Mouse (Mus musculus): ENCODE results near the gene Grrp1. TPM values are rescaled to one million over a fixed set of nuclear protein-coding genes. Genes with fewer than 3 reads are reported as not detected.
A peak's percentile ranks its signal among the peaks of the same experiment; 100 is the strongest.
"Not testable (repeated sequence)": the region's sequence is repeated elsewhere in the genome, so short reads cannot be mapped to it uniquely, and the experiment has no call there.

Gene Grrp1
- total RNA-seq, 2 experiments from 2014 or later: 2.4 to 3.6 TPM

DNA sequence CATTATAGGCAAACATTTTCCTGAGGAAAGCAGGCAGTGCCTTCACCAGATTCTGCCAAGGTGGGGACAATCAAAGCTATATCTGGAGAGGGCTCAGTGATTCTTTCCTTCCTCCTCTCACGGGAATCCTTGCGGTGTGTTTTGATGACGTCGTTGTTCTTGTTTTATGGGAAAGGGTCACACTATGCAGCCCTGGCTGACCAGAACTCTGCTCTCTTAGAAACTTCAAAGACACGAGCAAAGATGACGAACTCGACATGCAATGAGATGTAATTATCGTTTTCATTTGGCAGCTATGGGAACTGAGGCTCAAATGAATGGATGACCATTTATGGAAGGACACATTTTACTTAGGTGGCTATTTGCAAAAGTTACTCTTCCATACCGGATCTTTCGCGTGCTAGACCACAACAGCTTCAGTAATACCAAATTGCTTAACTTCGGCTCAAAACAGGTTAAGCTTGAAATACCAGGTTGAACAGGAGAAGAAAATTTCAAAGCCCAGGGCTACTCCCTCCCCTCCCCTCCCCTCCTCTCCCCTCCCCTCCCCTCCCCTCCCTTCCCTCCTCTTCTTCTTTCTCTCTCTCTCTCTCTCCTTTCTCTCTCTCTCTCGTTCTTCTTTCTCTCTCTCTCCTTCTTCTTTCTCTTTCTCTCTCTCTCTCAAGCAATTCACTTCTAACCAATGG, 19.0 kb upstream of the Grrp1 start:
- intact Hi-C loops (cut with DNase I): no loop called here
- no peak for DNase-seq

DNA sequence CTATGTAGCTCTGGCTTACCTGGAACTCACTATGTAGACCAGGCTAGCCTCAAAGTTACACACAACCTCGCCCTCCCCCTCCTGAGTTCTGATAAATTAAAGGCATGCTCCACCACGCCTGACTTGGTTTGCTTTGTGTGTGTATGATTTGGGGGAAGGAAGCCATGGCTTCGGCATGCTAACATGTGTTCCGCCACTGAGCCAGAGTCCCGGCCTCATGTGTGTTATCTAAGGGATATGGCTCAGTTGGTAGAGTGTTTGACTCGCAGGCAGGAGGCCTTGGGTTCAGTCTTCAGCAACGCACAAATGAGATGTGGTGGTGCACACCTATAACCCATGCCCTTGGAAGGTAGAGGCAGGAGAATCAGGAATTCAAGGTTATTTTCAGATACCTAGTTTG, 18.1 kb upstream of the Grrp1 start:
- DNase-seq: no peak
- intact Hi-C loops (cut with DNase I): no loop called here

DNA sequence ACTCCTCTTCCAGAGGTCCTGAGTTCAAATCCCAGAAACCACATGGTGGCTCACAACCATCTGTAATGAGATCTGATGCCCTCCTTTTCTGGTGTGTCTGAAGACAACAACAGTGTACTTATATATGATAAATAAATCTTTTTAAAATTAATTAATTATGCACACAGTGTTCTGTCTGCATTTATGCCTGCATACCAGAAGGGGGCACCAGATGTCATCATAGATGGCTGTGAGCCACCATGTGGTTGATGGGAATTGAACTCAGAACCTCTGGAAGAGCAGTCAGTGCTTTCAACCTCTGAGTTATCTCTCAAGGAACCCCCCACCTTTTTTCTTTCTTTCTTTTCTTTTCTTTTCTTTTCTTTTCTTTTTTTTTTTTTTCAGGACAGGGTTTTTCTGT, 15.7 kb upstream of the Grrp1 start:
- intact Hi-C loops (cut with DNase I): loop anchor here (5.0 kb wide), 1 partner anchor 108 kb away; no protein-coding TSS in a partner anchor
- not testable (repeated sequence) for DNase-seq

DNA sequence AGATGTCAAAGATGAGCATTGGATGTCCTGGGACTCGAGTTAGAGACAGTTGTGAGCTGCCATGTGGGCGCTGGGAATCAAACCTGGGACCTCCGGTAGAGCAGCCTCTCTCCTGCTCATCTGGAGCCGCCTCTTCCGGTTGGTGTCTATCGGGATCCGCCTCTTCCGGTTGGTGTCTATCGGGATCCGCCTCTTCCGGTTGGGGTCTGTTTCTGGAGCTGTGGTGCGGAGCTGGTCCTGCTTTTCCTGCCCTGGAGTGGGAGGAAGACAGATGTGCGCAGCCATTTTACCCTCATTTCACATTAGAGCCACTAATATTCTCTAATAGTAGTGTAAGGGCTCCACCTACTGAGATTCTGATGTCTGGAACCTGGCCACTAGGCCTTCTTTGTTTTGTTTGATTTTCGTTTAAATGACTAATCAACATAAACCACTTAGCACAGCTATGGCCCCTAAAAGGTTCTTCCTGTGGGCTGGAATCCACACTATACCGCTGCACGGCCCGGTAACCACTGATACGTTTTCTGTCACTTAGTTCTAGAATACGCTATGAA, 14.3 kb upstream of the Grrp1 start:
- DNase-seq: no peak
- intact Hi-C loops (cut with DNase I): loop anchor here (5.0 kb wide), 1 partner anchor 109 kb away; no protein-coding TSS in a partner anchor

DNA sequence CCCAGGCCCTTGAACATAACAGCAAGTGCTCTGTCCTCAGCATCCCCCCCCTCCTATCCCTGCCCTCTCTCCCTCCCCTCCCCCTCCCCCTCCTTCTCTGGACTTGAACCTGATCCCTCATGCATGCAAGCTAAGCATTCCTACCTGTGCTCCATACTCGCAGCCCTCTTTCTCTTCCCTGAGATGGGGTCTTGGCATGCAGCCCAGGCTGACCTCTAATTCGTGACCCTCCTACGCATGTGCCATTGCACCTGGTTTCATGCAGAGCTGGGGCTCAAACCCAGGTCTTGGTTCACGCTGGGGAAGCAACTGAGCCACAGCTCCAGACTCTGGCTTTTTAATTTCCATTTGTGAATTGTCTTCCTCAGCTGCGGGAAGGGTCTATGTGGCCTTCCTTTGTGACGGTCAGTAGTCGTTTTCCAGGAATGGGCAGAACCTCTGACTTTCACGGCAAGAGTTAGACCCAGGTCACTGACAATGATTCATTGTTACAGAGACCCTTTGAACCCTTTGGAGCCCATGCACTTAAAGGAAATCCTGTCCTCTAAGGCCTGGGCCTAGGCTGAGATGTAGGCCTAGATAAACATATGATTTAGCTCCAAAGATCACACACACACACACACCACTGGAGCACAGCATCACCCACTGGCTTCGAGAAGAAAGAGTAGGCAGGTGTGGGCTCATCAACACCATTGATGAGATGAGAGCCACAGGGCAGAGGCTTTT, 12.1 kb upstream of the Grrp1 start:
- intact Hi-C loops (cut with DNase I): loop anchor here (5.0 kb wide), 1 partner anchor 111 kb away; no protein-coding TSS in a partner anchor
- no peak for DNase-seq

DNA sequence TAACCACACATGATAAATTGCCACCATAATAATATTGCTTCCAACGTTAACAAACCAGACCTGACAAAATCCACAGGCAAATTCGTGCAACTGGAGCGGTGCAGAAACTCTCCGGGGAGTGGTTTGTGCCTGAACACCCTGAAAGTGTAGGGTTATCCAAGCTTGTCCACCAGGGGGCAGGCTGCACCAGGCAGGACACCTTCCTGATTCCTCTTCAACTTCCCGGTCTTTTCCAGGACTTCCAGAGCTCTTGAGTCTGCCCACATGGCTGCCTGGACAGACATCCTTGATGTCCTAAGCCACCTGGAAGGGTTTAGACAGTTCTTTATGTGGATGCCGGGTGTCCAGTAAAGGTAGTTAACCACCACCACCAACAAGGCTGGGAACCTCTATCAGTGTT, 9.3 kb upstream of the Grrp1 start:
- intact Hi-C loops (cut with DNase I): loop anchor here (2.0 kb wide), 1 partner anchor 126 kb away; no protein-coding TSS in a partner anchor
- DNase-seq: peak in 1 of 2 experiments; percentile 58

DNA sequence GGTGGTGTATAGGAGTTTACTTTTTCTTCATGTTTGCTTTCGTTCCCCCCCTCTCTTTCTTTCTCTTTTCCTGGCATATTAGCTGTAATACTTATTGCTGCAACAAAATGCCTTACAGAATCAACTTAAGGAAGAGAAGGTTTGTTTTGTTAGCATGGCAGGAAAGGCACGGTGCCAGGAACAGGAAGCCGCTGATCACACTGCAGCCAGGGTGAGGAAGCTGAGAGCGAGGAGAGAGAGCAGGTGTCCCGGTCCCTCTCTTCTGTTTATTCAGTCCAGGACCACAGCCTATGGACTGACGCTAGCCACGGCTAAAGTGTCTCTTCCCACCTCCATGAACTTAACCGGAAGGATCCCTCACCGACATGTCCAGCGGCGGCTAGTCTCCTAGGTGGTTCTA, 4.4 kb upstream of the Grrp1 start:
- no peak for DNase-seq
- intact Hi-C loops (cut with DNase I): no loop called here

DNA sequence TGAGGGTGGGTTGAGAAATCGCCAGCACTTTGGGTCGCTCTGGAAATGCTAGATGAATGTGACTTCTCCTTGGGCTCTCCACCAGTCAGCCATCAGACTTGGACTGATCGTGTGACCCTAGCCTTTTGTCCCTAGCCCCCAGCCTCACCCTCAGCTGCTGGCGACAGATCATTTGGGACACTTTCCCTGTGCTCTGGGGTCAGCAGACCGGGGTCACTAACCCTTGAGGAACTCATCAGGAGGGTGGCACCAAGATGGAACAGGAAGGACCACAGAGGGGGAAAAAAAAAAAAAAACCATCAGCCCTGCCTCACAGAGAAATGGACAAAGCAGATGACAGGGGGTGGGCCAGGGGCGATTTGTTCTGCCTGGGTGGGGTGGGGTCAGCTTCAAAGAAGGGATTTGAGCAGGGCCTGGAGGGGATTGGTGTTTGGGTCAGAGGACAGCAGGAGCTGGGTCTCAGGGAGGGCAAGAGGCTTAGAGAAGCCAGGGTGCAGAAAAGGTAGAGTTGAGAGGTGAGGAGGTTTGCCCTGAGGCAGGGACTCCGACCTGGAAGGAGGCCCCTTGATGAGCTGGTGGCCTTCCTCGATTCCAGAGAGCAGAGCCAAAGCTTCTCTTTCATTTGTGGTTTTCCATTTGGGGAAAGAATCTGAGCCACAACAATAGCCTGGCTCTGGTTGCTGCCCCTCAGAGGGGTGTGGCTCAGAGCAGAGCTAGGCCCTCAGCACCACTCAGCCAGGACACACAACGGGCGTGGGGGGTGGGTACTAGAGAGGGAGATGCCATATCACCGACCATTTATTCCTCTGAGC, 3.5 kb upstream of the Grrp1 start:
- intact Hi-C loops (cut with DNase I): no loop called here
- no peak for DNase-seq

DNA sequence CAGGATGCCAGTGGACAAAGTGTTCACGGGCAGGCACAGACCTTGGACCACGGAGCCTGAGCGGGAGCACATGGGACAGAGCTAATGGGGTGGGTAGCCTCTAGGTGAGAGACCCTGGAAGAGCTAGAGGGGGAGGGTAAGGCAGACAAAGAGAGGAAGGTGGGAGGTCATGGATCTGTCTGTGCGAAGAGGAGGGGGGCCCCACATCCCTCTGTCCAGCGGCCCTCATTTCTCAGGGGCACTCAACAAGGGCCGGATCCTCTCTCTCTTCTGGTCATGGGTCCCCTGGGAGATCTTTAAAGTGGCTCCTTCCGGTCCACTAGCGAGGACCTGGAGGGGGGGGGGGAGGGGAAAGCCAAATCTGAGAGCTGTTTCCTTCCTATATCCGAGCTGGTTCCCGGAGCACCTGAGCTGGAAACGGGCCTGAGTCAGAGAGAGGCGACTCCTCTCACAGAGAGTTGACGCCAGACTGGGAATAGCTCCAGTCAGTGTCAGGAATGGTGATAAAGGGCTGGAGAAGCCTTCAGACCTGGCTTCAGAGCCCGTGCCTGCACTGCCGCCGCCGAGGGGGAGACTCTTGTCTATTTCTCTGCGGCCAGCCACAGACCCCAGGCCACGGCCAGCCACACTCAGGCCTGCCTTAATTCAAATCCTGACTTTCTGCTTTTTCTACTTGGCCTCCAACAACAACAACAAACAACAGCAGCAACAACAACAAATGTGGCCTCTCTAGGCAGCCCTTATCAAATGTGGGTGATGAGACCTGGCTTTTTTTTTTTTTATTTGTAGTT, 2.7 kb upstream of the Grrp1 start:
- DNase-seq: no peak

DNA sequence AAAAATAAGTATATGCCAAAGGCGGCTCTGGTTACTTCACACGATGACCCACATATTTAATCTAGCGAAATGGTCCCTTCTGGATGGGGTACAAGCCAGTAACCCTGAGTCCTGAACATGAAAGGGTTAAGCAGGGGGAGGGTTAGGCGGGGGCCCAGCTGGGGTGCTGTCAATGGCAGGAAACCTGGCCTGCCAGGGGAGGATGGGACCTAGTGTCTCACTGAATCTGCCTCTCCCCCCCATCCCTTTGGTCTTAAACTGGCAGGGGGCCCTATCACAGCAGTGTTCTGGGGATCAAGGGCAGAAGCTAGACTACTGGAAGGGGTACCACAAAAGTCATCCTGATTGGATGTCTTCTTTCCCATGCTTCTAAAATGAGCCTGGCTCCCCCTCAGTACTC, 1.9 kb upstream of the Grrp1 start:
- intact Hi-C loops (cut with DNase I): no loop called here
- no peak for DNase-seq

More for the DNA sequence above, 2.7 kb upstream of the Grrp1 start:
- intact Hi-C loops (cut with DNase I): no loop called here

DNA sequence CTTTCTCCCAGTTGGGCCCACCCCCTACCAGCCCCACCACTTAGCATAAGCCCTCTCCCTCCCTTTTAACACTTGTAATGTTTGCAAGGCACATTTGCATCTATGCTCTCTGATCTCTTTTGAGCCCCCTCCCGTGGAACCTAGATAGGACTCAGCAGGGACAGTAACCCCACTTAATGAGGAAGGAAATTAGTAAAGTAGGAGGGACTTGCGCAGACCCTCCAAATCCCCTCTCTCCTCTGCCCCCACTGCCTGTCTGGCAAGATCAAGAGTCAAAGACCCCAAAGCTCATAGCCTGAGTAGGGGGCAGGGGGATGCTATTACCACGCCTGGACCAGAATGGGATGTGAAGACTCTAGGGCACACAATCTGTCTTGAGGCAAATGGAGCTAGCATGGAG, 929 bp upstream of the Grrp1 start:
- intact Hi-C loops (cut with DNase I): loop anchor here (5.0 kb wide), 1 partner anchor 222 kb away; no protein-coding TSS in a partner anchor
- no peak for DNase-seq

DNA sequence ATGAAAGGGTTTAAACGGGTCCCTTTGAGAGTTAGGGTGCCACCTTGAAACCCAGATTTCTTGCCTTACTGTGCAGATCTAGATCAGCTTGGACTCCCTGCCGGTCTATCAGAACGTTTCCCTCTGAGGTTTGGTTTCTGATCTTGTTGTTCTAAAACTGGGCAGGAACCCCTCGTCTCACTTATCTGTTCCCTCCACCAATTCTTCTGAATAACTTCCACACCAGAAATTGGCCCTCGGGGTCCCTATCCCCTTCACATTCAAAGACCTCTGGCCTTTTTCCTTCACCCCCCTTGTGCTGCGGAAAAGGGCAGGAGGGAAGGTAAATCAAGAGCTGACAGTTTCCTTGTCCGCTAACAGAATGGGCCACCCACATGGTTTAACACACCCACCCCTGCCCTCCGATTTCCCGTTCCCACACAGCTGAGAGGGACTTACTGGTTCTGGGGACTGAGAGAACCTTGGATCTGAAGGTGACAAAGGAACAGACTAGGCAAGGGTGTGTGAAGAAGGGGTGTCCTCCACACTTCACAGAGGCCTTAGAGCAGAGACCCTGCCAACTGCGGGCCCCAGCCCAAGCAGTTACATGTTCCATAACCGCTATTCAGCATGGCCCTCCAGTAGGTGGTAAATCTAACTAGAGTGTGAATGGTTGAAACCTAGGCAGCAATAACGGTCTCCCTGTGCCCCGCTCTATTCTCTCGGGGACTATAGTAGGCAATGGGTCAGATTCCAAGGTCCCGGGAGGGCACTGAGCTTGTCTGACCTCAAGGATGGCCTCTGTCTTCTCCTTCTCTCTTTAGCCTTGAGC, 790 bp downstream of the Grrp1 start:
- intact Hi-C loops (cut with DNase I): loop anchor here (5.0 kb wide), 1 partner anchor 224 kb away; no protein-coding TSS in a partner anchor
- DNase-seq: no peak

DNA sequence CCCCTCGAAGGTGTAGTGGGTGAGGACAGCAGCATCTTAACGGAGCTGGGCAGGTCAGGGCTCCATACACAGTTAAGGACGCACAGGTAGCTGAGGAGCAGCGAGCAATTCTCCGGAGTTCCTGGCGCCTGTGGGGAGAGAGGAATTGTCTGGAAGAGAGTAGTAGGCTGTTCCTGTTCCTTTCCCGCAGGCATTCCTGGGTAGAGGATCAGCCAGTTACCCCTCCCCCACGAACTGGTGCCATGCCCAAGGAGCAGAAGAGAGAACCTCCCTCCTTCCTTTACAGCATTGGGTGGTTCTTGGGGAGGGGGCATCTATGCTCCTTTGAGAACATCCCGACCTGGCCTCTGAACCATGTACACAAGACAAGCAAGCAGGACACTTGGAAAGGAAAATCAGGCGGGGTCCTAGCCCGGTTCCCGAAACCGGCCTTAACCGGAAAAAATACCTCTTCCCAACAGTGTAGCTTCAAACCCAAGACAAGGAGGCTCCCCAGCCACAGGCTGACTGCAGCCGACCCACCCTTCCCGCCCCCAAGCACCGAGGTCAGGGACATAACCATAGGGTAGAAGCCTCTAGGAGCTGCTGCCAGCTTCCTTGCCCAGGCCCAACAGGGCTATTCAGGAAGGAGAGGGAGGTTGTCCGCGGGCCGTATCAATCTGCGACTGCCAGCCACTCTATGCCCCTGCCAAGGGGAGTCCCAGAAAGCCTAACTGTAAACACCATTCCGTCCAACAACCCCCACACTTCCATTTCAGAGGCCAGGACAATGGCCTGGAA, 1.6 kb downstream of the Grrp1 start:
- intact Hi-C loops (cut with DNase I): loop anchor here (5.0 kb wide), 1 partner anchor 225 kb away; no protein-coding TSS in a partner anchor
- DNase-seq: no peak

DNA sequence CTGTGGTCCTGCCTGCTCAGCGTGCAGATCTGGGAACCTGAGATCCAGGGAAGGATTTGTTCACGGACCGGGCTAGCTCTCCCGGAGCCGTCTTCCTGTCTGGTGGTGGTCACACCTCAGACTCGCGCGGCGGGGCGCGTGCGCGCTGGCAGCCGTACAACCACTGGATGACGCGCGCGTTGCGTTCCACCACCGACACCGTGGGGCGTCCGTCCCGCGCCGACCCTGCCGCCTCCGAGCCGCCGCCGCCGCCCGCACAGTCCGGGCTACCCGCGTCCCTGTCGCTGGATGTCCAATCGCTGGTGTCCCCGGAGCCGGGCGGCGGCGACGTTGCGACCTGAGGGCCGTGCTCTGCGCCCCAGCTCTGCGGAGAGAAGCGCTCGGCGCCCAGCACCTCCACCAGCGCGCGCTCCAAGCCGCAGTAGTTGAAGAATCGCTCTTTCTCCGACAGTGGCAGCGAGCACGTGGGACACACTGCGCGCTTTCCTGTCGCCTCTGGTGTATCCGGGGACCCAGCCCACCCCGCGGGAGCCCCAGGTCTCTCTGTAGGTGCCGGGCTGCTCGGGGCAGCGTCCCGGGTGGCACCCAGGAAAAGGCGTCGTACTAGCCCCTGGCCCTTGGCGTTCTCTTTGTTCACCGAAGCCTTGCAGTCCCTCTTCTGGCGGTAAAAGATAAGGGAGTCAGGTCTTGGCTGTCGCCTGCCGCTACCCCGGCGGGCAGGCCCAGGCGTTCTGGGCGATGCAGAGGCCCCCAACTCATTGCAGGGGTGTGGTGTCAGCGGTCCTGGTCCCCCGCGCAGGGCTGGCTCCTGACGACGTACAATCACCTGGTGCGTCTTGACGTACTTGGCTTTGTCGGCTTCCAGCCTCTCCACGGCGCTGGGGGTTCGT, 2.4 kb downstream of the Grrp1 start:
- intact Hi-C loops (cut with DNase I): loop anchor here (2.0 to 5.0 kb wide), 2 partner anchors 39 to 226 kb away; no protein-coding TSS in a partner anchor
- no peak for DNase-seq

DNA sequence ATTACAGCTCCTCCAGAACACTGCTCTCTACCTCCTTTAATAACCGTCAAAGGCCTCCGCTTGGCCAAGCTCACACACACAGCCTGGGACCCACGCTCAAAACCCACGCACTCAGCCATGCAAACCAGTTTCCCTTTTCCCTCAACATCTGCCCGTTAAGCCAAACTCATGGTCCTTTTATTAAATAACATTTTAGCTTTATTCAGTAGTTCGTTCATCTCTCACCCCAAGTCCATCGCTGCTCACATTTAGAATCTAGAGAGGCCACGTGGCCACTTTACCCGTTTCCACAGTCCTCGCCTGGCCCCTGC, 3.0 kb downstream of the Grrp1 start:
- no peak for DNase-seq
- intact Hi-C loops (cut with DNase I): loop anchor here (2.0 to 5.0 kb wide), 2 partner anchors 40 to 226 kb away; no protein-coding TSS in a partner anchor

DNA sequence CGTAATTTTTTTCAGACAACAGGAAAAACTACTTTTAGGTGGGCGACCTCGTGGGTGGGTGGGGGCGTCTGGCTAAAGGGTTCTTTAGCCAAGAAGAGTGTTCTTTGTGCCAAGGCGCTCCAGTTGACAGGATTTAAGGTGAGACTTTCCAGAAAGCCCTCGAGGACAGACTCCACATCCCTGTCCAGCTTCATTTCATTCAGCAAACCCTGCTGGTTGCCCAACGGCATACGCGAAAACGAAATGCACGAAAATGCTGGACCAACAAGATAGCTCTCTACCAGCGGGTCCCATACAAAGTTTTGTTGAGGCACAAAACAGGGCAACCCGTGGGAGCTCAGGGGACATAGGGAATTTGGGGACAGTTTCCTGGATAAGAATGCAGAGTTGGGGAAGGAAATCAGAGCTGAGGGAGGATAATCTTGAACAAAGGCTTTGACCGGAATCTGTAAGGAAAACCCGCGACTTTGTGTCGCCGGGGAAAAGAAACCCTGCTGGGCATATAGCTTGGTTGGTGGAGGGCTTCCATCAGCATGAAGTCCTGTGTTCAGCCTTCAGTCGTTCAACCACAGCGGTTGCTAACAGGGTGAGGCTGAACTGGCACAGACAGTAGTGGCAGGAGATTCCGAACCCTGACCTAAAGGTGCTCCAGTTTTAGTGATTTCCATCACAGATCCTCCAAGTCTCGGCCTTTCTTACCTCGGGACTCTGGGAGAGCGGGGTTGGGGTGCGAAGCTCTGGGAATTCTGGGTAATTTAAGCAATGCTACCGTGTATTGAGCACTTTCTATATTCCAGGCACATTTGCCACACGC, 3.6 kb downstream of the Grrp1 start:
- DNase-seq: no peak
- intact Hi-C loops (cut with DNase I): loop anchor here (2.0 to 5.0 kb wide), 2 partner anchors 40 to 227 kb away; no protein-coding TSS in a partner anchor

All from gastrocnemius, postnatal 36 days (tissue).